Mouse (Mus musculus) intestine, embryonic 14.5 days (tissue): ENCODE results near the gene Plekhj1. TPM values are rescaled to one million over a fixed set of nuclear protein-coding genes. Genes with fewer than 3 reads are reported as not detected.
A peak's percentile ranks its signal among the peaks of the same experiment; 100 is the strongest.

Source experiments
- ATAC-seq: fragments of 200-750 bp; cut with Nextera tagmentation; replicated peaks from 2 replicates; pipeline ENCODE4 v1.8.0; 2017; ENCODE audit warnings: low read depth, moderate number of reproducible peaks, moderate TSS enrichment, moderate library complexity; ENCODE audit not compliant: low FRiP score, low TSS enrichment
- DNase-seq: peaks from one replicate; pipeline ENCODE4 v3.0.0-alpha.2; 2018; ENCODE audit warnings: low spot score
- H3K27ac ChIP-seq: fragments of 300-500 bp; sonication (generic); 2 replicates; pipeline ENCODE4 v1.5.1; 2014; ENCODE audit warnings: low read depth, mild to moderate bottlenecking, control low read depth
- H3K27me3 ChIP-seq: fragments of 300-500 bp; sonication (generic); replicated peaks from 2 replicates; pipeline ENCODE4 v1.6.1; 2014; ENCODE audit warnings: low read length, control low read depth; ENCODE audit not compliant: control insufficient read depth, insufficient read depth
- H3K36me3 ChIP-seq: fragments of 300-500 bp; sonication (generic); 2 replicates; pipeline ENCODE4 v1.6.1; 2014; ENCODE audit warnings: low read length, control low read depth; ENCODE audit not compliant: control insufficient read depth, insufficient read depth
- H3K4me1 ChIP-seq: fragments of 300-500 bp; sonication (generic); replicated peaks from 2 replicates; pipeline ENCODE4 v1.6.1; 2014; ENCODE audit warnings: low read length, control low read depth, mixed read lengths; ENCODE audit not compliant: control insufficient read depth, insufficient read depth
- H3K4me2 ChIP-seq: fragments of 300-500 bp; sonication (generic); 2 replicates; pipeline ENCODE4 v1.6.1; 2014; ENCODE audit warnings: low read length
- H3K4me3 ChIP-seq: fragments of 300-500 bp; sonication (generic); 2 replicates; pipeline ENCODE4 v1.5.1; 2014; ENCODE audit warnings: low read depth, low read length, control low read depth, mixed read lengths
- H3K9ac ChIP-seq: fragments of 300-500 bp; sonication (generic); 2 replicates; pipeline ENCODE4 v1.6.1; 2014; ENCODE audit warnings: mild to moderate bottlenecking, low read length
- H3K9me3 ChIP-seq: fragments of 300-500 bp; sonication (generic); 2 replicates; pipeline ENCODE4 v1.6.1; 2016; ENCODE audit warnings: low read length, control low read depth; ENCODE audit not compliant: control insufficient read depth
- WGBS: fragments of 180-500 bp; shearing (Covaris S2); extraction: QIAGEN DNeasy Blood & Tissue Kit; methylation state at CpG from one replicate; pipeline ENCODE4 v1.1.7; 2014; 5-methylcytosine and 5-hydroxymethylcytosine counted together
- polyA plus RNA-seq: library from polyadenylated mRNA; unstranded; fragments of >200 nt; fragmentation: Nextera tagmentation; extraction: Ambion mirVana; gene quantifications from 2 replicates; pipeline ENCODE4 v1.2.1, GENCODE M21; 2014

The Plekhj1 gene
- polyA plus RNA-seq, 1 experiment from 2014 or later: 125 TPM

GRCm38 (mm10) chr10:80839848-80840247 is 41.4 kb upstream of the Plekhj1 start:
- 0 out of 2 replicates have a peak, but pooled peaks cover 4% of the 10 kb centered on the region for H3K4me1 ChIP-seq
- no peak overlapping the region for H3K4me2 ChIP-seq
- 55% methylated on average over 6 of the region's 6 CpGs for WGBS
- ATAC-seq (no peak), DNase-seq (no peak)
- H3K27me3 ChIP-seq: peaks cover 57% of the 10 kb centered on the region
- H3K9me3 ChIP-seq: no peaks in the 10 kb centered on the region
- no peaks in the 10 kb centered on the region for H3K36me3 ChIP-seq
- no peak overlapping the region for H3K27ac ChIP-seq
- no peak overlapping the region for H3K4me3 ChIP-seq
- H3K9ac ChIP-seq: no peak overlapping the region

GRCm38 (mm10) chr10:80838346-80838912 is 40.0 kb upstream of the Plekhj1 start:
- Histone ChIP-seq H3K4me3 (no peak overlapping the region), H3K27me3 (peaks cover 57% of the 10 kb centered on the region), H3K9me3 (no peaks in the 10 kb centered on the region), H3K4me1 (no peaks in the 10 kb centered on the region), H3K36me3 (no peaks in the 10 kb centered on the region), H3K9ac (no peak overlapping the region), H3K4me2 (no peak overlapping the region), H3K27ac (no peak overlapping the region)
- WGBS: 64% methylated on average over 2 of the region's 2 CpGs
- ATAC-seq (no peak), DNase-seq (no peak)

GRCm38 (mm10) chr10:80837827-80838226 is 39.4 kb upstream of the Plekhj1 start:
- Histone ChIP-seq H3K27ac (no peak overlapping the region), H3K4me3 (no peak overlapping the region), H3K4me1 (no peaks in the 10 kb centered on the region), H3K9ac (no peak overlapping the region), H3K36me3 (no peaks in the 10 kb centered on the region), H3K9me3 (no peaks in the 10 kb centered on the region), H3K27me3 (peaks cover 56% of the 10 kb centered on the region), H3K4me2 (no peak overlapping the region)
- 18% methylated on average over 2 of the region's 2 CpGs for WGBS
- DNase-seq (no peak), ATAC-seq (no peak)

GRCm38 (mm10) chr10:80836949-80837379 is 38.5 kb upstream of the Plekhj1 start:
- DNase-seq (no peak), ATAC-seq (no peak)
- H3K9ac ChIP-seq: no peak overlapping the region
- peaks cover 47% of the 10 kb centered on the region for H3K27me3 ChIP-seq
- H3K4me3 ChIP-seq: no peak overlapping the region
- no peaks in the 10 kb centered on the region for H3K36me3 ChIP-seq
- H3K4me1 ChIP-seq: no peaks in the 10 kb centered on the region
- H3K4me2 ChIP-seq: no peak overlapping the region
- H3K9me3 ChIP-seq: no peaks in the 10 kb centered on the region
- no peak overlapping the region for H3K27ac ChIP-seq
- 45% methylated on average over 7 of the region's 7 CpGs for WGBS

DNA sequence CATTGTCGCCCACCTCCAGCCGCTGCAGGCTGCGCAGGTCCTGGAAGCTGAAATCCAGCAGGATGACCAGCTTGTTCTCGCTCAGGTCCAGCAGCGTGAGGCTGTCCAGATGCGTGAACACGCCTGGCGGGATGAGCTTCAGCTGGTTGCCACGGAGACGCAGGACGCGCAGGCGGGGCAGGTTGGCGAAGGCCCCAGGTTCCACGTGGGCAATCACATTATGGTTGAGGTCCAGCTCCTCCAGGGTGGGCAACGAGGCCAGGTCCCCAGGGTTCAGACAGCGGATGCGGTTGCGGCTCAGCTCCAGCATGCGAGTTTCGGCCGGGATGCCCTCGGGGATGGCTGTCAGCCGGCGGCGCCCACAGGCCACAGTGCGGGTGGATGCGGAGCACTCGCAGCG is 37.2 kb upstream of the Plekhj1 start:
- H3K9me3 ChIP-seq: no peaks in the 10 kb centered on the region
- ATAC-seq (no peak), DNase-seq (no peak)
- peaks cover 43% of the 10 kb centered on the region for H3K27me3 ChIP-seq
- no peak overlapping the region for H3K9ac ChIP-seq
- H3K4me1 ChIP-seq: peaks cover 8% of the 10 kb centered on the region; the same call in 1 of the 2 replicates
- H3K4me2 ChIP-seq: no peak overlapping the region
- H3K36me3 ChIP-seq: no peaks in the 10 kb centered on the region
- no peak overlapping the region for H3K27ac ChIP-seq
- WGBS: 49% methylated on average over 30 of the region's 30 CpGs
- no peak overlapping the region for H3K4me3 ChIP-seq

GRCm38 (mm10) chr10:80832818-80833217 is 34.4 kb upstream of the Plekhj1 start:
- WGBS: 78% methylated on average over 7 of the region's 7 CpGs
- H3K27me3 ChIP-seq: peaks cover 43% of the 10 kb centered on the region

GRCm38 (mm10) chr10:80831136-80831535 is 32.7 kb upstream of the Plekhj1 start:
- peaks cover 32% of the 10 kb centered on the region for H3K27me3 ChIP-seq
- peaks cover 15% of the 10 kb centered on the region; the same call in 1 of the 2 replicates for H3K4me1 ChIP-seq
- DNase-seq (peak; percentile 67), ATAC-seq (no peak)
- H3K27ac ChIP-seq: no peak overlapping the region
- WGBS: 2% methylated on average over 9 of the region's 9 CpGs
- no peak overlapping the region for H3K9ac ChIP-seq
- H3K4me2 ChIP-seq: peak overlapping the region; percentile 20; the same call in 1 of the 2 replicates
- peaks cover 14% of the 10 kb centered on the region for H3K36me3 ChIP-seq
- H3K9me3 ChIP-seq: no peaks in the 10 kb centered on the region
- no peak overlapping the region for H3K4me3 ChIP-seq

More at GRCm38 (mm10) chr10:80832818-80833217, 34.4 kb upstream of the Plekhj1 start:
- no peak overlapping the region for H3K9ac ChIP-seq
- H3K9me3 ChIP-seq: no peaks in the 10 kb centered on the region
- peaks cover 13% of the 10 kb centered on the region; the same call in 1 of the 2 replicates for H3K4me1 ChIP-seq
- ATAC-seq (no peak), DNase-seq (no peak)
- no peak overlapping the region for H3K4me3 ChIP-seq
- no peak overlapping the region for H3K27ac ChIP-seq
- no peak overlapping the region for H3K4me2 ChIP-seq
- peaks cover 14% of the 10 kb centered on the region for H3K36me3 ChIP-seq

DNA sequence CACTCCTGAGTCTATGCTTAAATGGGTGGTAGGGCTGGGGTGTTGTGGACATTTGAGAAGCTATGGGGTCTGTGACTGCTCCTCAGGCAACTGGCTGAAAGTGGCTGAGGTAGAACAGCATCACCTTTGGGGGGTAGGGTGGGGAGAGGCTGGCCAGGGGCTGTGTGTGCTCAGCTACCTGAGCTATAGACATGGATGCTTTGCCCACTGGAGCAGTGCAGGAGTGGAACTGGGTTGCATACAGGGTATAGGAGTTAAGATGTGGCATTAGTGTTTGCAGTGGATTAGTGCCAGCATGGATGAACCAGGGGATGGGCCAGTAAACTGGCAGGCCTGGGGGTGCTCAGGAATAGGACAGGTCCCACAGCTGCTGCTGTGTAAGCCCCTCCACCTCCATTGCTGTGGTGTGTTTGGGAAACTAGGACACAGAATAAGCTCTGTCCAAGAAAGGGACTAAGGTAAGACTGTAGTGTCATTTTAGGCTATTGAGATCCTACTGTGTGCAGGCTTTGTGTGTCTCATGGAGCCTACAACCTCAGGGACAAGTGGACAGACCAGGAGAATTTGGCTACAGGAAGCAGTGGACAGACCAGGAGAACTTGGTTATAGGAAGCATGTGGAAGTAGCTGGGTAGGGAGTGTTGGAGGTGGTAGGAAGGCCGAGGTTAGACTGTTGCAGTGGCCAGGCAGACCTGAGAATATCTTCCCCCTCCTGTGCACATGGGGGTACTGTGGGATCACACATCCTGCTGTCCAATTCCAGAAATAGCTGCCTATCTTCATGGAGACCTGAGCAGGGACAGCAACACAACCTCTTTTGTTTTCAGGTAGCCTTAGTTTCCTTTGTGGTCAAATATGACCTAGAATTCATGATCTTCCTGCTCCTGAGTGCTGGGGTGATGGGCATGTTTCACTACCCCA is 31.2 kb upstream of the Plekhj1 start:
- peaks cover 17% of the 10 kb centered on the region for H3K27me3 ChIP-seq
- no peak overlapping the region for H3K27ac ChIP-seq
- ATAC-seq: no peak
- no peak overlapping the region for H3K9ac ChIP-seq
- DNase-seq: no peak
- no peak overlapping the region for H3K4me3 ChIP-seq
- 74% methylated on average over 1 of the region's 1 CpGs for WGBS
- H3K9me3 ChIP-seq: no peaks in the 10 kb centered on the region
- peaks cover 14% of the 10 kb centered on the region for H3K36me3 ChIP-seq
- H3K4me1 ChIP-seq: peaks cover 15% of the 10 kb centered on the region; the same call in 1 of the 2 replicates
- H3K4me2 ChIP-seq: no peak overlapping the region
